23 mouse cellular contexts compared by ENCODE assay signal in the genomic region with DNA sequence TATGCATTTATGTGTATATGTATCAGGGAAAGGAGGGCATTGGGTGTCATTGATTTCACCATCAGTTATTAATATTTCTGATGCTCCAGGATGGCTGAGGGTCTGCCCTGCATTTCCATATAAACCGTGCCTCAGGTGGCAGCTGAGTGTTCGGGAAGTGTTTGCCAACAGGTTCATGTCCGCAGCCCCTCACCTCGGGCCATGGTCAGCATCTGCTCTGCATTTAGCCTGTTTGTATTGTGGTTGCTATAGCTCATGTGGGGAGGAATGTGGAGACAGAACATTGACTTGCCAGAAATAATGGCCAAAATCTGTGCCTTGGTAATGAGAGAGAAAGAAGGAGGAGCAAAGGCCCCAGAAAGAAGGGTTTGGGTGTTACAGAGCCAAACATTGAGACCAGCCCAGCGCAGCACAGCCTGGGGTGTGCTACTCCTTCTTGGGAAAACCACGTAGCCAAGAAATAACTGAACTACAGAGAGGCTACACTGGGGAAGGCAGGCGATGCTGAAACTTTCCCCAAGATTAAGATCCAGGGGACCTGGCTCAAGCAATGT.
DNase-seq lines count a peak whose midpoint lies in the region; ATAC-seq and TF ChIP-seq lines count a peak whose summit lies in the region.
"Had no signal": no experiment of that assay in that cellular context is flagged by ENCODE, and none has a peak within 500 bp of the region (broad histone marks: within the 10 kb centered on the region; RNA-seq: fewer than 3 reads in every experiment).

No protein-coding gene starts in this region.

- H3K27me3 ChIP-seq in midbrain, embryonic 11.5 days (ENCODE audit: control insufficient read depth, insufficient read depth, low read length), result no peaks in the 10 kb centered on the region
- H3K27me3 ChIP-seq in midbrain, embryonic 16.5 days (ENCODE audit: control insufficient read depth, insufficient read depth, low read depth, low read length), result no peaks in the 10 kb centered on the region
- no peaks in the 10 kb centered on the region for H3K27me3 ChIP-seq in limb, embryonic 14.5 days (ENCODE audit: control insufficient read depth, insufficient read depth, low read length)
- H3K27me3 ChIP-seq: CH12.LX; embryonic facial prominence, embryonic 13.5 days; forebrain, embryonic 15.5 days; hindbrain, embryonic 12.5 days; intestine, embryonic 15.5 days; Patski had no signal

- H3K9me3 ChIP-seq in midbrain, embryonic 11.5 days (ENCODE audit: control insufficient read depth, low read length), result no peaks in the 10 kb centered on the region
- no peaks in the 10 kb centered on the region for H3K9me3 ChIP-seq in midbrain, embryonic 16.5 days (replicated peaks; ENCODE audit: control insufficient read depth, low read length, poor library complexity, severe bottlenecking)
- H3K9me3 ChIP-seq in limb, embryonic 14.5 days (ENCODE audit: control insufficient read depth, low read length), result no peaks in the 10 kb centered on the region
- H3K9me3 ChIP-seq: embryonic facial prominence, embryonic 13.5 days; forebrain, embryonic 10.5 days; forebrain, embryonic 15.5 days; heart, embryonic 13.5 days; hindbrain, embryonic 12.5 days; intestine, embryonic 15.5 days had no signal

- no peaks in the 10 kb centered on the region for H3K36me3 ChIP-seq in midbrain, embryonic 11.5 days (ENCODE audit: control insufficient read depth, insufficient read depth, low read length)
- H3K36me3 ChIP-seq in midbrain, embryonic 16.5 days (ENCODE audit: control insufficient read depth, insufficient read depth, low read length), result no peaks in the 10 kb centered on the region
- H3K36me3 ChIP-seq in limb, embryonic 14.5 days (ENCODE audit: control insufficient read depth, insufficient read depth, low read length), result no peaks in the 10 kb centered on the region
- H3K36me3 ChIP-seq: embryonic facial prominence, embryonic 13.5 days; forebrain, embryonic 10.5 days; forebrain, embryonic 15.5 days; heart, embryonic 13.5 days; hindbrain, embryonic 12.5 days; intestine, embryonic 15.5 days had no signal

- no peak overlapping the region for H3K9ac ChIP-seq in midbrain, embryonic 11.5 days (ENCODE audit: low read length)
- H3K9ac ChIP-seq in midbrain, embryonic 16.5 days (ENCODE audit: low read depth, low read length), result no peak overlapping the region
- no peak overlapping the region for H3K9ac ChIP-seq in limb, embryonic 14.5 days (ENCODE audit: low read depth, low read length, severe bottlenecking)
- H3K9ac ChIP-seq: embryonic facial prominence, embryonic 13.5 days; forebrain, embryonic 15.5 days; heart, embryonic 13.5 days; hindbrain, embryonic 12.5 days; intestine, embryonic 15.5 days had no signal

- no peak overlapping the region for H3K4me3 ChIP-seq in midbrain, embryonic 11.5 days (ENCODE audit: low read depth, low read length)
- no peak overlapping the region for H3K4me3 ChIP-seq in midbrain, embryonic 16.5 days (ENCODE audit: low read depth, low read length)
- no peak overlapping the region for H3K4me3 ChIP-seq in limb, embryonic 14.5 days (replicated peaks; ENCODE audit: low read length)
- H3K4me3 ChIP-seq in lung, adult 2 months (replicated peaks; ENCODE audit: extremely low read depth, low read depth, low read length), result no peak overlapping the region
- H3K4me3 ChIP-seq: embryonic facial prominence, embryonic 13.5 days; erythroblast, embryonic 14.5 days; forebrain, embryonic 10.5 days; forebrain, embryonic 15.5 days; heart, embryonic 13.5 days; hindbrain, embryonic 12.5 days; intestine, embryonic 15.5 days had no signal

- no peak for TF ChIP-seq CTCF in lung, adult 2 months (IDR thresholded peaks at IDR 0.05; ENCODE audit: insufficient read depth, low read length)

- WGBS in midbrain, embryonic 11.5 days, result 89% methylated on average over 7 of the region's 7 CpGs
- 86% methylated on average over 7 of the region's 7 CpGs for WGBS in midbrain, embryonic 16.5 days
- 49% methylated on average over 7 of the region's 7 CpGs for WGBS in limb, embryonic 14.5 days
- WGBS in lung, adult 2 months, result 79% methylated on average over 7 of the region's 7 CpGs

- H3K27ac ChIP-seq in midbrain, embryonic 11.5 days (ENCODE audit: low read depth, low read length), result no peak overlapping the region
- H3K27ac ChIP-seq in midbrain, embryonic 16.5 days (ENCODE audit: low read length), result no peak overlapping the region
- H3K27ac ChIP-seq in limb, embryonic 14.5 days (replicated peaks; ENCODE audit: low read depth, low read length), result no peak overlapping the region
- H3K27ac ChIP-seq: embryonic facial prominence, embryonic 13.5 days; forebrain, embryonic 10.5 days; forebrain, embryonic 15.5 days; heart, embryonic 13.5 days; hindbrain, embryonic 12.5 days; hindbrain, postnatal 0 days; intestine, embryonic 15.5 days had no signal

- H3K4me2 ChIP-seq in midbrain, embryonic 11.5 days, result no peak overlapping the region
- H3K4me2 ChIP-seq in midbrain, embryonic 16.5 days (ENCODE audit: low read length), result no peak overlapping the region
- no peak overlapping the region for H3K4me2 ChIP-seq in limb, embryonic 14.5 days (replicated peaks; ENCODE audit: low read depth, low read length, severe bottlenecking)
- H3K4me2 ChIP-seq: embryonic facial prominence, embryonic 13.5 days; forebrain, embryonic 15.5 days; heart, embryonic 13.5 days; hindbrain, embryonic 12.5 days; intestine, embryonic 15.5 days had no signal

- TF ChIP-seq POLR2A in limb, embryonic 14.5 days (IDR thresholded peaks at IDR 0.05; ENCODE audit: borderline replicate concordance, extremely low read depth, insufficient read depth, insufficient read length), result no peak
- no peak for TF ChIP-seq POLR2A in lung, adult 2 months (IDR thresholded peaks at IDR 0.05; ENCODE audit: borderline replicate concordance, extremely low read depth, low read depth, low read length)

- DNase-seq in midbrain, embryonic 11.5 days (ENCODE audit: low spot score, missing footprints), result peak; percentile 64
- DNase-seq in forelimb bud, embryonic 11.5 days (ENCODE audit: low read depth, low spot score), result peak; percentile 66
- DNase-seq in limb, embryonic 14.5 days (ENCODE audit: low spot score), result peak; percentile 26
- no peak for DNase-seq in cerebellum, postnatal 10 days
- no peak for DNase-seq in lung, adult 2 months
- DNase-seq: adrenal gland, postnatal 14 days; cerebellum, adult 18-20 months; cerebellum, adult 9-11 months; embryo, embryonic 11 days; gastrocnemius, postnatal 25 days; heart, postnatal 36 days had no signal

- peaks cover 7% of the 10 kb centered on the region for H3K4me1 ChIP-seq in midbrain, embryonic 11.5 days (ENCODE audit: control insufficient read depth, insufficient read depth, low read length)
- H3K4me1 ChIP-seq in midbrain, embryonic 16.5 days (ENCODE audit: control insufficient read depth, insufficient read depth, low read length), result peaks cover 13% of the 10 kb centered on the region
- 0 out of 2 replicates have a peak, but pooled peaks cover 3% of the 10 kb centered on the region for H3K4me1 ChIP-seq in limb, embryonic 14.5 days (ENCODE audit: control insufficient read depth, insufficient read depth, low read length)
- no peaks in the 10 kb centered on the region for H3K4me1 ChIP-seq in lung, adult 2 months (ENCODE audit: control insufficient read depth, insufficient read depth, low read length)
- H3K4me1 ChIP-seq: heart, embryonic 13.5 days; intestine, embryonic 15.5 days had no signal

- no peak for ATAC-seq in midbrain, embryonic 11.5 days (ENCODE audit: low FRiP score)
- no peak for ATAC-seq in midbrain, embryonic 16.5 days
- ATAC-seq in limb, embryonic 14.5 days (ENCODE audit: low FRiP score, low read depth), result no peak; the same call in 1 of the 2 replicates
- ATAC-seq: activated CD4-positive, CD25-positive, alpha-beta regulatory T cell, adult 4 months; forebrain, embryonic 15.5 days; hindbrain, postnatal 0 days; intestine, embryonic 15.5 days; Patski had no signal

Comparison
In these comparisons a context has a peak if more than half of its experiments do, and no peak if none do; other contexts are left out.
1. DNase-seq: peak in midbrain, embryonic 11.5 days (single experiment), forelimb bud, embryonic 11.5 days (single experiment) and limb, embryonic 14.5 days (single experiment); none in cerebellum, postnatal 10 days (0 of 2) and lung, adult 2 months (single experiment).